Mouse (Mus musculus) kidney, embryonic 16.5 days (tissue): Measurements from ENCODE around the gene Sgpl1. TPM values are rescaled to one million over a fixed set of nuclear protein-coding genes. Genes with fewer than 3 reads are reported as not detected.

Experiments
- ATAC-seq: fragments of 200-750 bp; cut with Nextera tagmentation; 2 replicates; pipeline ENCODE4 v1.8.0; 2017; ENCODE audit warnings: moderate TSS enrichment; ENCODE audit not compliant: low FRiP score, low TSS enrichment
- H3K27ac ChIP-seq: fragments of 300-500 bp; sonication (generic); 2 replicates; pipeline ENCODE4 v1.5.1; 2014; ENCODE audit warnings: low read length
- H3K27me3 ChIP-seq: fragments of 300-500 bp; sonication (generic); 2 replicates; pipeline ENCODE4 v1.6.1; 2014; ENCODE audit warnings: low read length, control low read depth, mixed read lengths; ENCODE audit not compliant: insufficient read depth
- H3K36me3 ChIP-seq: fragments of 300-500 bp; sonication (generic); 2 replicates; pipeline ENCODE4 v1.6.1; 2014; ENCODE audit warnings: low read length, control low read depth, mixed read lengths; ENCODE audit not compliant: insufficient read depth
- H3K4me1 ChIP-seq: fragments of 300-500 bp; sonication (generic); 2 replicates; pipeline ENCODE4 v1.6.1; 2014; ENCODE audit warnings: low read length, control low read depth, mixed read lengths; ENCODE audit not compliant: insufficient read depth
- H3K4me2 ChIP-seq: fragments of 300-500 bp; sonication (generic); replicated peaks from 2 replicates; pipeline ENCODE4 v1.6.1; 2014; ENCODE audit warnings: low read depth, low read length
- H3K4me3 ChIP-seq: fragments of 300-500 bp; sonication (generic); 2 replicates; pipeline ENCODE4 v1.5.1; 2014; ENCODE audit warnings: mild to moderate bottlenecking, low read length
- H3K9ac ChIP-seq: fragments of 300-500 bp; sonication (generic); replicated peaks from 2 replicates; pipeline ENCODE4 v1.6.1; 2014; ENCODE audit warnings: low read length
- H3K9me3 ChIP-seq: fragments of 300-500 bp; sonication (generic); 2 replicates; pipeline ENCODE4 v1.6.1; 2016; ENCODE audit warnings: low read length, control low read depth
- WGBS: fragments of 180-500 bp; shearing (Covaris S2); extraction: QIAGEN DNeasy Blood & Tissue Kit; methylation state at CpG from one replicate; pipeline ENCODE4 v1.1.7; 2014; 5-methylcytosine and 5-hydroxymethylcytosine counted together
- polyA plus RNA-seq: library from polyadenylated mRNA; unstranded; fragments of >200 nt; fragmentation: Nextera tagmentation; extraction: Ambion mirVana; gene quantifications from 2 replicates; pipeline ENCODE4 v1.2.1, GENCODE M21; 2015

Gene Sgpl1
- 75.9 and 76.5 TPM in 2 replicates for polyA plus RNA-seq

GRCm38 (mm10) chr10:61147157-61148040, at the start of gene Sgpl1:
Gene Sgpl1, minus strand, starts transcription at chr10:61147703.
- under 1% methylated on average over 68 of the region's 82 CpGs for WGBS

GRCm38 (mm10) chr10:61195718-61196291, 48.3 kb upstream of the Sgpl1 start:
- no peak overlapping the region for H3K9ac ChIP-seq
- 85% methylated on average over 5 of the region's 5 CpGs for WGBS
- no peak for ATAC-seq
- no peak overlapping the region for H3K27ac ChIP-seq
- H3K9me3 ChIP-seq: no peaks in the 10 kb centered on the region
- no peak overlapping the region for H3K4me2 ChIP-seq
- H3K4me1 ChIP-seq: peaks cover 3% of the 10 kb centered on the region; the same call in 1 of the 2 replicates
- H3K27me3 ChIP-seq: no peaks in the 10 kb centered on the region
- H3K36me3 ChIP-seq: no peaks in the 10 kb centered on the region
- no peak overlapping the region for H3K4me3 ChIP-seq

More at GRCm38 (mm10) chr10:61147157-61148040, at the start of gene Sgpl1:
- Histone ChIP-seq H3K4me2 (peak within 1 kb of the TSS; percentile 92), H3K4me1 (peaks cover 6% of the 10 kb centered on the region; the same call in 1 of the 2 replicates), H3K9me3 (no peaks in the 10 kb centered on the region), H3K4me3 (peak within 1 kb of the TSS; percentile 87), H3K36me3 (no peaks in the 10 kb centered on the region), H3K27me3 (no peaks in the 10 kb centered on the region), H3K27ac (peak within 1 kb of the TSS; percentile 94), H3K9ac (peak within 1 kb of the TSS; percentile 92)
- ATAC-seq: peak; percentile 91

GRCm38 (mm10) chr10:61195216-61195615, 47.7 kb upstream of the Sgpl1 start:
- H3K4me1 ChIP-seq: peaks cover 3% of the 10 kb centered on the region; the same call in 1 of the 2 replicates
- H3K9me3 ChIP-seq: no peaks in the 10 kb centered on the region
- H3K9ac ChIP-seq: no peak overlapping the region
- no peak for ATAC-seq
- no peak overlapping the region for H3K4me2 ChIP-seq
- H3K4me3 ChIP-seq: no peak overlapping the region
- 75% methylated on average over 8 of the region's 8 CpGs for WGBS
- no peaks in the 10 kb centered on the region for H3K36me3 ChIP-seq
- no peaks in the 10 kb centered on the region for H3K27me3 ChIP-seq
- H3K27ac ChIP-seq: no peak overlapping the region

DNA sequence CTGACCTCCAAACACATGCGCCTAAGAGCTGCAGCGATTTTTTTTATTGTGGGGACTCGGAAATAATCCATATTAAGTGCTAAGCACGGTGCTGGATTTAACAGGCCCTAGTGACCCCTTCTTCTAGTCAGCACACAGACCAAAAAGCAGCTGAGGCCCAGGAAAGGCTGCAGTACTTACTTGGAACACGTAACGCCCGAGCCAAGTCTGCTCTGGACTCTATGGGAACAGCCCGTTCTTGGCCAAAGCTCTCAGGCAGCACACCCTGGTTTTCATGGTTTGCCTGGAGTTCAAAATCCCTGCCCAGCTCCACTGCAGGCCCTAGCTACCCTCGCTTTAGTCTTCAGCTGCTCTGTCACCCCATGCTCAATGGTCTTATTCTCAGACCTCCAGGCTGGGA, 47.1 kb upstream of the Sgpl1 start:
- no peak overlapping the region for H3K27ac ChIP-seq
- no peak for ATAC-seq
- peaks cover under 1% of the 10 kb centered on the region; the same call in 1 of the 2 replicates for H3K4me1 ChIP-seq
- WGBS: 82% methylated on average over 9 of the region's 9 CpGs
- H3K4me3 ChIP-seq: no peak overlapping the region
- no peak overlapping the region for H3K4me2 ChIP-seq
- no peaks in the 10 kb centered on the region for H3K36me3 ChIP-seq
- H3K27me3 ChIP-seq: no peaks in the 10 kb centered on the region
- no peaks in the 10 kb centered on the region for H3K9me3 ChIP-seq
- no peak overlapping the region for H3K9ac ChIP-seq

DNA sequence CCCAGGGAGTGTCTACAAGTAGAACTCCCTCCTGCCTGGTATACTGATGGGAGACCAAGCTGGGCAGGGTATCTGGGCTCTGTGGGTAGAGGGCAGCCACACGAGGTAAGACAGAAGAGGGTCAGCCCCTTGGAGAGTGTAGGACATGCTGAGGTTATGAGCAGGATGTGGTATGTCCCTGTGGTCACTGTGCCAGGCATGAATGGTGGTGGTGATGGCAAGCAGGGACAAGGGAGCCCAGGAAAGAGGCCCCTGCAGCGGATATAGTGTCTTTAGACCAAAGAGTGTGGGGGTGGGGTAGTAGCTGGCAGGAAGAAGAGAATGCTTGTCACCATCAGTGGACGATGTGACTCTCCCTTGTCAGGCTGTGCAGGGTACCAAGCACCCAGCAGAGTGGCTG, 40.5 kb upstream of the Sgpl1 start:
- no peaks in the 10 kb centered on the region for H3K36me3 ChIP-seq
- H3K4me3 ChIP-seq: no peak overlapping the region
- 75% methylated on average over 3 of the region's 3 CpGs for whole genome bisulfite sequencing
- no peaks in the 10 kb centered on the region for H3K9me3 ChIP-seq
- H3K27ac ChIP-seq: no peak overlapping the region
- no peak; the same call in 1 of the 2 replicates for ATAC-seq
- H3K27me3 ChIP-seq: no peaks in the 10 kb centered on the region
- no peak overlapping the region for H3K9ac ChIP-seq
- no peak overlapping the region for H3K4me2 ChIP-seq
- H3K4me1 ChIP-seq: peaks cover 6% of the 10 kb centered on the region; the same call in 1 of the 2 replicates

- Histone ChIP-seq H3K4me1 (peaks cover 6% of the 10 kb centered on the region; the same call in 1 of the 2 replicates), H3K27ac (no peak overlapping the region), H3K9me3 (no peaks in the 10 kb centered on the region), H3K36me3 (no peaks in the 10 kb centered on the region), H3K27me3 (no peaks in the 10 kb centered on the region), H3K4me3 (no peak overlapping the region), H3K4me2 (no peak overlapping the region), H3K9ac (no peak overlapping the region)
- ATAC-seq: no peak
- 66% methylated on average over 3 of the region's 3 CpGs for WGBS
Measured at GRCm38 (mm10) chr10:61187001-61187400, 39.5 kb upstream of the Sgpl1 start.

- Histone ChIP-seq H3K27ac (no peak overlapping the region), H3K27me3 (no peaks in the 10 kb centered on the region), H3K4me3 (no peak overlapping the region), H3K9me3 (no peaks in the 10 kb centered on the region), H3K4me2 (no peak overlapping the region), H3K4me1 (no peaks in the 10 kb centered on the region), H3K36me3 (no peaks in the 10 kb centered on the region), H3K9ac (no peak overlapping the region)
- ATAC-seq: no peak
- WGBS: 63% methylated on average over 6 of the region's 6 CpGs
Measured at GRCm38 (mm10) chr10:61179927-61180326, 32.4 kb upstream of the Sgpl1 start.

- Histone ChIP-seq H3K36me3 (no peaks in the 10 kb centered on the region), H3K9me3 (no peaks in the 10 kb centered on the region), H3K27ac (no peak overlapping the region), H3K4me2 (no peak overlapping the region), H3K4me1 (no peaks in the 10 kb centered on the region), H3K9ac (no peak overlapping the region), H3K27me3 (no peaks in the 10 kb centered on the region), H3K4me3 (no peak overlapping the region)
- ATAC-seq: no peak
- WGBS: 88% methylated on average over 8 of the region's 8 CpGs
Measured at GRCm38 (mm10) chr10:61178687-61179086, 31.2 kb upstream of the Sgpl1 start.

DNA sequence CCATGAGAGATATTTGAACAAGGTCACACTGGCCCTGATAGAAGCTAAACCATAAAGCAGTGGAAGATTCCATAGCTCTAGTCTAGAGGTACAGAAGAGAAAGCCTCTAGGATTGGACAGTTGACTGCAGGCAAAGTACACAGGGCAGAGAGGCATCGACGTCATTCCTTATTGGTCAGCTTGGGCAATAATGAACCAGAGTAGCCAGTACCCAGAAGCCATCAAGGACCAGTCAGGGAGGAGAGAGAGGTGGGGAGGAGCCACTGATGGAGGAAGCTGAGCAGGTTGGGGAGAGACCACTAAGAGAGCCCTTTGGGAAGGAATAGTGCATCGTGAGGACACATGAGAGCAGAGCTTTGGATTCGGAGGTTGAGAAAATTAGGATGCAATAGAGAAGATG, 30.2 kb upstream of the Sgpl1 start:
- no peaks in the 10 kb centered on the region for H3K9me3 ChIP-seq
- H3K4me3 ChIP-seq: no peak overlapping the region
- H3K4me2 ChIP-seq: no peak overlapping the region
- ATAC-seq: no peak
- no peak overlapping the region for H3K27ac ChIP-seq
- no peak overlapping the region for H3K9ac ChIP-seq
- H3K27me3 ChIP-seq: no peaks in the 10 kb centered on the region
- H3K4me1 ChIP-seq: no peaks in the 10 kb centered on the region
- 77% methylated on average over 4 of the region's 4 CpGs for WGBS
- H3K36me3 ChIP-seq: no peaks in the 10 kb centered on the region
